Mouse (Mus musculus): ENCODE results near the gene Apoe.

GRCm38 (mm10) chr7:19652614-19653013 is 46.4 kb downstream of the Apoe start:
- TF ChIP-seq POLR2A (IDR thresholded peaks at IDR 0.05; ENCODE audit: insufficient read length, low read depth) (no peak), MYOG (IDR thresholded peaks at IDR 0.05; ENCODE audit: control insufficient read depth in 1 of 3, insufficient read depth in 1 of 3, insufficient read length in 2 of 3, low read depth in 2 of 3) (no peak), E2F4 (IDR thresholded peaks at IDR 0.05; ENCODE audit: insufficient read depth) (no peak), REST (IDR thresholded peaks at IDR 0.05; ENCODE audit: insufficient read depth, insufficient read length) (no peak)
